Mouse (Mus musculus) megakaryocyte, embryonic 14.5 days (primary cell): ENCODE data around the gene Zfp82.

Experiments
- FLI1 ChIP-seq: IDR thresholded peaks from 2 replicates; pipeline ENCODE4 v1.6.1; 2012; ENCODE audit warnings: low read length, inconsistent platforms, mixed read lengths
- GATA1 ChIP-seq: IDR thresholded peaks from 3 replicates; pipeline ENCODE4 v1.6.1; 2012; ENCODE audit warnings: mixed read lengths, low read length, inconsistent platforms, borderline replicate concordance

DNA sequence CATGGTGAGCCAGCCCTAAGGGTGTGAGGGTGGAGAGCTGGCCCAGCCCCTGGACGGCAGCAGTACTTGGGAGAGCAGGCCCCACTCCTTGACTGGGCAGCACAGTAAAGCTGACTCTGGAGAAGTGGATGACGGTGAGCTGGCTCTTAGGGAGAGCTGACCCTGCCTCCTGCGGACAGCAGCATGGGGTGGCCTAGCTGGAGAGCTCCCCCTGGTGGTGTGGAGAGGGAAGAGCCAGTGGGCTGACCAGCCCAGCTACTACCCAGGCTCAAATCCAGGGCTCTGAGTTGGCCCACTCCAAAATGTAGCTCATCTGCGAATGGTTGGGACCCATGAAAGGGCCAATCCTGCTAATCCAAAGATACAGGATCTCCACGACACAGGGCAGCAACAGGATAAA, 8.1 kb downstream of the Zfp82 start:
- TF ChIP-seq GATA1 (no peak), FLI1 (no peak)
